Mouse (Mus musculus) brain, adult 2 months (tissue): ENCODE results near the gene Gm11639.

Experiments used
- DNase-seq: peaks from one replicate; pipeline ENCODE4 v3.0.0; 2011; ENCODE audit warnings: low read depth, low spot score

Gm11639 gene

DNA sequence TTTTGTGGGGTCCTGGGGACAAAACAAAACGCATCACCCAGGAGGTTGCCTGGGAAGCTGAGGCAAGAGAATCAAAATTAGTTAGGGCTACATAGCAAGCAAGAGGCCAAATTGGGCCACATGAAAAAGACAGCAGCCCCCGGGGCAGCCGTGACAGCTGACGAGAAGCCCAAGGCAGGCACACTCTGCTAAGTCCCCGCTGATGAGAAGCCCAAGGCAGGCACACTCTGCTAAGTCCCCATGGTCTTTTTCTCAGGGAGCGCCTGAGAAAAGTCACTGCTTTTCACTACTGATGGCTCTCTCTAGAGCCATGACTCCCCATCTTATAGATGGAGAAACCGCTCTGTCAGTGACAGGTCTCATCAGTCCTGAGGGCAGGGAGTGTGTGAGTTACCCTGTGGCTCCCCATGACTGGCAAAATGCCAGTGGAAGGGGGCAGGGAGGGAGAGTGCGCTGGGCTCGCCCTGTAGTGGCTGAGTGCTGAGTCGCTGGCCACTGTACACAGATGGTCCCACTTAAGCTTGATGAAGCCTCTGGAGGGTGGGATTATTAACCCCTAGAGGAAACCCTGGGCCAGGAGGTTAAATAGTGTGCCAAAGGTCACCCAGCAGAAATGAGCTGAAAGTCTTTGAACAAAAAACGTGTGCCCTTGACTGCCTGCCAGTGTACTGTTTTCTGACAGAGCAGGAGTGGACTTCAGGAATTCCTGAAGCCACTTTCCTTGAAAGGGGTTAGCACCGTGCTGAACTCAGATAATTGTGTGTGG is 467.7 kb downstream of the Gm11639 start:
- DNase-seq, result no peak

- no peak for DNase-seq
Observed at GRCm38 (mm10) chr11:105155915-105156314, 470.4 kb downstream of the Gm11639 start.

DNA sequence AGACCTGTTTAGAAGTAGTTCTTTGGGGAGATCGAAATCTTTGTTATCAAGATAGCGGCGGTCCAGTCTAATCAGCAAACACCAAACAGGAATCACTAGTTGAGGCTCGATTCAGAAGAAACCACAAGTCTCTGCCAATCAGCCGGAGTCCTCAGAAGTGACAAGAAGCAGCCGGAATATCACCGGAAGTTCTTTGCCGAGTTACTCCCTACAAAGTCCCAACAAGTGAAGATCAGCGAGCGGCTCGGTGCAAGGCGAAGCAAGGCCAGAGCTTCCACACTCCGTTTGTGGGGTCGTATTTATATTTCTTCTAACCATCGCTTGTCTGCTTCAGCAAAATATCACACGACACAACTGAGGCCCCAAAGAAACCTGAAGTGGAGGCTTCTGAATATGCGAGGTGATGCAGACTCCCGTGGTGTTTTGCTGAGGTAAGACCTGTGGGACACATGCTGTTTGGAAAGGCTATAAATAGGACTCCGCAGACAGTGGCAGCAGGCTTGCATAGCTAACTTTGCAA is 471.3 kb downstream of the Gm11639 start:
- peak; percentile 10 for DNase-seq

- DNase-seq, result no peak
Observed at GRCm38 (mm10) chr11:105158047-105158446, 472.5 kb downstream of the Gm11639 start.

DNA sequence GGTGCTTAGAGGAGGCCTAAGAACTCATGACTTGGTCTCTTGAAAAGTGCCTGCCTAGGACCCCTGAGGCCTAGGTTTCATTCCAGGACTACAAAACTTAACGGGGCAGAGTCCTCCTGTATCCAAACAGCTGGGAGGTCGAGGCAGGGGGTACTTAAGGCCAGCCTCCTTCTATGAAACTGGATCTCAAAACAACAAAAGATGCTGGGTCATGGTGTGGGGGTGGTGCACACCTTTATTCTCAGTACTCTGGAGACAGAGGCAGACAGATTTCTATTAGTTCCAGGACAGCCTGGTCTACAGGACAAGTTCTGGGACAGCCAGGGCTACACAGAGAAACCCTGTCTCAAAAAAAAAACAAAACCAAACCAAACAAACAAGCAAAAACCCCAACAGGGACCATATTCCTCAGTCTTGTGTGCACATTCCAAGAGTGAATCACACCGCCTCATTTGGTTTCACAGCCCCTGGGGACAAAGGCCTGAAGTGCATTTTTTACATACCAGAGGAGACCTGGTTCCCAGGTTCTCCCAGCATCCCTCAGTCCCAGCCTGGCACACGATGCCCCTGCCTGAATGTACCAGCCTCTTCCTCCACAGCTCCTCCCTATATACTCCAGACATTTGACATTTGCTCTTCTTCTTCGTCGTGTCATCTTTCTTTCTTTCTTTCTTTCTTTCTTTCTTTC is 474.3 kb downstream of the Gm11639 start:
- DNase-seq, result no peak

- DNase-seq, result no peak
Observed at GRCm38 (mm10) chr11:105161411-105161810, 475.9 kb downstream of the Gm11639 start.

DNA sequence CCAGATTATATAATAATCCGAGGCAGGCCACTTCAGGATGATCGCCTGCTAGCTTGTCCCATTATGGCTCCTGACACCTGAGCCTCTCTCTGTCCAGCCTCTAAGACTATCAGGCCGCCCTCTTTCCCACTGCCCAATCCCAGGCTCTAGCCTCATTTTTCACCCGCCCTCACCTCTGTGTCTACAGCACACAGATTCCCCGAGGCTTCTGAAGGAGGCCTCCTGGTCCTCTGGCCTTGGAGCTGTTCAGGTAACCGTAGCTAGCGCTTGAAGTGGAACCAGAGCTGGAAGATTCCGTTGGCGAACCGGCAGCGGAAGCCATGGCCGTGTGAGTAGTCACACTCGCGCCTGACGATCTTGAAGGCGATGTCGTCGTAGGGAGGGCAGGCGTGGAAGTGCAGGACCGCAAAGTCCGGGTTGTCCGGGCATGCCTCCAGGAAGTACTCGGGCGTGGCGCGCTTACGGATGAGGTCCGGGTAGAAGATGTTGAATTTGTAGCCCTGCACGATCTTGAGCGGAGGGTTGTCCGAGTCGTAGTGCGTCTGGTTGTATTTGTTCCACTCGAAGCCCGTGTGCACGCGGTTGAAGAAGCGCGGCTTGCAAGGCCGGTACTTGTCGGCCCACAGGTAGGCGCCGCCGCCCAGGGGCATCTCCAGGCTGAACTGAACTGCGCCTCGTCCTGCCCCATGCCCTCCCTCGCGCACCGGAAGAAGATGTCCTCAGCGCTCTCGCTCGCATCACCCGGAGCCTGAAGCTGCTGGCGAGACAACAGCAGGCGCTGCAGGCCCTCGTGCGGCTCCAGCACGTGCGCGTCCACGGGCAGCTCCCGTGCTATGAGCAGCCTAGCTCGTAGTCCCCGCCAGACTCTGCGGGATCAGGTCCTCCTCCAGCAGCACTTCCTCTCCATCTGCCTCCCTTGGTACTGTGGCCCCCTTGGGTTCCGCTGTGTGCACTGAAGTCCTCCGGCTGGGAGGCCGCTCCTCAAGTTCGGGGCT is 479.3 kb downstream of the Gm11639 start:
- DNase-seq, result no peak

DNA sequence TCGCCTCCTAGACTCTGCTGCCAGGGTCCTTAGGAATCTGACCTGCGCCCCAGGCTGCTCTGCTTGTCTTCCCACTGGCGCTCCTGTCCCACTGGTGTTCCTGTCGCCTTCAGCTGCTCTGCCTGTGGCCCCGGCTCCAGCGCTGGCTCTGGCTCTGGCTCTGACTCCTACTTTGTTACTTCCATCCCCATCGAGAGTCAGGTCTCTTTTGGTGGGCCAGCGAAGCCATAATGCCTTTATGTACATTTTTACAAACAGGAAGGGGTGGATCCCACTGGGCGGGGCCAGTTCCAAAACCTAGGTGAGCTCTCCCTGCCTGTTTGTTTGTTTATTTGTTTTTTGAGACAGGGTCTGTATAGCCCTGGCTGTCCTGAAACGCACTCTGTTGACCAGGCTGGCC is 481.3 kb downstream of the Gm11639 start:
- DNase-seq, result no peak
